Mouse (Mus musculus) cerebellum, adult 8-10 months (tissue): ENCODE data around the gene Olfr57.
"Not testable (repeated sequence)": the region's sequence is repeated elsewhere in the genome, so short reads cannot be mapped to it uniquely, and the experiment has no call there.

Experiments
- DNase-seq: peaks from one replicate; pipeline ENCODE4 v3.0.0; 2022

The Olfr57 gene

GRCm38 (mm10) chr10:79028441-79028840, at the start of gene Olfr57:
Olfr57 (plus strand) TSS chr10:79028741.
- DNase-seq, result no peak

GRCm38 (mm10) chr10:78980750-78981149, 47.8 kb upstream of the Olfr57 start, which contains the start of gene Olfr1352:
Olfr1352 (plus strand) TSS chr10:78981050.
- DNase-seq, result no peak

- no peak for DNase-seq
These were observed 16.4 kb upstream of the Olfr57 start, which contains the start of gene Olfr1351 for GRCm38 (mm10) chr10:79012172-79012571. Olfr1351 (plus strand) TSS chr10:79012472.

GRCm38 (mm10) chr10:79042457-79042856, 13.9 kb downstream of the Olfr57 start:
- not testable (repeated sequence) for DNase-seq

GRCm38 (mm10) chr10:79057370-79057769, 28.8 kb downstream of the Olfr57 start:
- DNase-seq, result not testable (repeated sequence)
